18 mouse cellular contexts compared by ENCODE assay signal in genomic region chr10:53346916-53347315, GRCm38 (mm10). TPM values are rescaled to one million over a fixed set of nuclear protein-coding genes. Genes with fewer than 3 reads are reported as not detected.
DNase-seq lines count a peak whose midpoint lies in the region; ATAC-seq and TF ChIP-seq lines count a peak whose summit lies in the region.
"Had no signal": no experiment of that assay in that cellular context is flagged by ENCODE, and none has a peak within 500 bp of the region (broad histone marks: within the 10 kb centered on the region; RNA-seq: fewer than 3 reads in every experiment).

No protein-coding gene starts in this region.

- no peak overlapping the region for H3K9ac ChIP-seq in heart, adult 2 months (ENCODE audit: low read depth, low read length)
- no peak overlapping the region for H3K9ac ChIP-seq in heart, postnatal 0 days (replicated peaks; ENCODE audit: low read depth, low read length)
- H3K9ac ChIP-seq in CH12.LX (ENCODE audit: insufficient read depth, low read depth), result peak overlapping the region; percentile 5; the same call in 1 of the 2 replicates
- H3K9ac ChIP-seq: embryonic facial prominence, embryonic 15.5 days; hindbrain, embryonic 12.5 days had no signal

- H3K27ac ChIP-seq in heart, adult 2 months, result peak overlapping the region; percentile 27
- H3K27ac ChIP-seq in heart, embryonic 10.5 days, result no peak overlapping the region
- H3K27ac ChIP-seq in heart, postnatal 0 days (ENCODE audit: low read depth), result no peak overlapping the region
- 0 out of 2 replicates have a peak overlapping the region, but pooled peaks have one; percentile 20 for H3K27ac ChIP-seq in layer of hippocampus, adult 2 months
- no peak overlapping the region for H3K27ac ChIP-seq in CH12.LX (ENCODE audit: insufficient read depth, low read depth)
- H3K27ac ChIP-seq: embryonic facial prominence, embryonic 15.5 days; forebrain, embryonic 10.5 days; gastrocnemius, adult 2 months; hindbrain, embryonic 12.5 days had no signal

- dilution Hi-C loops in CH12.LX (cut with MboI; ENCODE audit: extremely low pct_ligation_motif_present, extremely low pct_unique_long_range_greater_than_20kb, low sequenced_read_pairs), result no loop called here

- in situ Hi-C loops in CH12.LX (cut with MboI; ENCODE audit: low pct_ligation_motif_present, low pct_unique_long_range_greater_than_20kb, low sequenced_read_pairs), result loop anchor here (5.0 to 10.0 kb wide), 2 partner anchors 180 to 242 kb away; no protein-coding TSS in a partner anchor

- no peak for TF ChIP-seq RAD21 in CH12.LX (IDR thresholded peaks at IDR 0.05; ENCODE audit: low read depth, low read length)

- no peaks in the 10 kb centered on the region for H3K9me3 ChIP-seq in heart, embryonic 10.5 days
- H3K9me3 ChIP-seq in heart, postnatal 0 days (replicated peaks; ENCODE audit: control insufficient read depth, low read length), result no peaks in the 10 kb centered on the region
- no peaks in the 10 kb centered on the region for H3K9me3 ChIP-seq in CH12.LX (replicated peaks; ENCODE audit: low read length)
- H3K9me3 ChIP-seq: embryonic facial prominence, embryonic 15.5 days; forebrain, embryonic 10.5 days; hindbrain, embryonic 12.5 days had no signal

- H3K27me3 ChIP-seq in heart, adult 2 months (ENCODE audit: control insufficient read depth, insufficient read depth, low read length), result no peaks in the 10 kb centered on the region
- no peaks in the 10 kb centered on the region for H3K27me3 ChIP-seq in heart, embryonic 10.5 days (ENCODE audit: insufficient read depth, poor library complexity, severe bottlenecking)
- H3K27me3 ChIP-seq in heart, postnatal 0 days (ENCODE audit: control insufficient read depth, insufficient read depth, low read length), result no peaks in the 10 kb centered on the region
- no peaks in the 10 kb centered on the region for H3K27me3 ChIP-seq in CH12.LX (replicated peaks)
- H3K27me3 ChIP-seq: embryonic facial prominence, embryonic 15.5 days; hindbrain, embryonic 12.5 days had no signal

- H3K79me2 ChIP-seq in heart, adult 2 months (replicated peaks; ENCODE audit: control insufficient read depth, insufficient read depth, low read length), result peaks cover 2% of the 10 kb centered on the region; the same call in 1 of the 2 replicates
- peaks cover 9% of the 10 kb centered on the region for H3K79me2 ChIP-seq in CH12.LX (replicated peaks; ENCODE audit: control insufficient read depth, extremely low read depth, insufficient read depth, poor library complexity, severe bottlenecking)

- peak; percentile 83 for TF ChIP-seq POLR2A in heart, adult 2 months (IDR thresholded peaks at IDR 0.05; ENCODE audit: insufficient read depth, low read depth, low read length)
- no peak for TF ChIP-seq POLR2A in CH12.LX (IDR thresholded peaks at IDR 0.05; ENCODE audit: low read depth, low read length)

- no peak for DNase-seq in heart, adult 2 months
- no peak for DNase-seq in heart, embryonic 10.5 days (ENCODE audit: low spot score)
- no peak for DNase-seq in heart, postnatal 0 days (ENCODE audit: low spot score)
- no peak for DNase-seq in heart, postnatal 4 days
- DNase-seq in layer of hippocampus, adult 2 months (ENCODE audit: low spot score in 2 of 2), result no peak
- no peak for DNase-seq in layer of hippocampus, adult 11-12 months (ENCODE audit: low spot score)
- no peak for DNase-seq in CH12.LX (ENCODE audit: extremely low read depth)
- DNase-seq in cerebellum, postnatal 36 days, result no peak
- DNase-seq: adrenal gland, adult 8-10 months; gastrocnemius, postnatal 25 days had no signal

- no peak for TF ChIP-seq CTCF in heart, adult 2 months (IDR thresholded peaks at IDR 0.05)
- no peak for TF ChIP-seq CTCF in heart, postnatal 0 days (IDR thresholded peaks at IDR 0.05; ENCODE audit: low read depth)
- no peak for TF ChIP-seq CTCF in layer of hippocampus, adult 2 months (conservative IDR thresholded peaks at IDR 0.05)
- TF ChIP-seq CTCF in CH12.LX (conservative IDR thresholded peaks at IDR 0.05 in 1 of 2, IDR thresholded peaks at IDR 0.05 in 1 of 2; ENCODE audit: low read depth in 2 of 2, low read length in 2 of 2), result no peak

- ATAC-seq in heart, postnatal 0 days (ENCODE audit: insufficient read depth, low read depth), result peak; percentile 18
- ATAC-seq: intestine, embryonic 16.5 days had no signal

- H3K4me1 ChIP-seq in heart, adult 2 months (ENCODE audit: control insufficient read depth, insufficient read depth, low read length), result peaks cover 11% of the 10 kb centered on the region
- 0 out of 2 replicates have a peak, but pooled peaks cover 3% of the 10 kb centered on the region for H3K4me1 ChIP-seq in heart, embryonic 10.5 days
- H3K4me1 ChIP-seq in heart, postnatal 0 days (ENCODE audit: control insufficient read depth, insufficient read depth), result no peaks in the 10 kb centered on the region
- peaks cover 4 to 45% of the 10 kb centered on the region in 2 experiments; a peak in 3 of 4 replicates for H3K4me1 ChIP-seq in CH12.LX (ENCODE audit: control insufficient read depth in 1 of 2, insufficient read depth in 2 of 2)
- H3K4me1 ChIP-seq: forebrain, embryonic 10.5 days; hindbrain, embryonic 12.5 days had no signal

- H3K4me2 ChIP-seq in heart, postnatal 0 days (ENCODE audit: low read depth, low read length), result no peak overlapping the region
- H3K4me2 ChIP-seq in CH12.LX (ENCODE audit: insufficient read depth, low read depth, poor library complexity, severe bottlenecking), result no peak overlapping the region
- H3K4me2 ChIP-seq: embryonic facial prominence, embryonic 15.5 days; heart, embryonic 11.5 days; hindbrain, embryonic 12.5 days had no signal

- H3K4me3 ChIP-seq in heart, adult 2 months, result no peak overlapping the region
- H3K4me3 ChIP-seq in heart, embryonic 10.5 days, result no peak overlapping the region
- H3K4me3 ChIP-seq in heart, postnatal 0 days (ENCODE audit: low read depth, low read length), result no peak overlapping the region
- no peak overlapping the region for H3K4me3 ChIP-seq in layer of hippocampus, adult 2 months
- H3K4me3 ChIP-seq in CH12.LX (replicated peaks in 1 of 3; ENCODE audit: low read depth in 2 of 3, low read length in 2 of 3, poor library complexity in 1 of 3), result no peak overlapping the region
- H3K4me3 ChIP-seq: embryonic facial prominence, embryonic 15.5 days; erythroblast, embryonic 14.5 days; forebrain, embryonic 10.5 days; hindbrain, embryonic 12.5 days had no signal

- peak; percentile 89; the same call in 1 of the 2 replicates for TF ChIP-seq EP300 in heart, adult 2 months (IDR thresholded peaks at IDR 0.05; ENCODE audit: insufficient read depth, low read depth, low read length)
- no peak for TF ChIP-seq EP300 in heart, postnatal 0 days (IDR thresholded peaks at IDR 0.05; ENCODE audit: low read depth)
- no peak for TF ChIP-seq EP300 in CH12.LX (IDR thresholded peaks at IDR 0.05; ENCODE audit: low read length)

- peaks cover 53% of the 10 kb centered on the region for H3K36me3 ChIP-seq in heart, adult 2 months (ENCODE audit: control insufficient read depth, insufficient read depth, low read length)
- H3K36me3 ChIP-seq in heart, embryonic 10.5 days, result 0 out of 2 replicates have a peak, but pooled peaks cover 18% of the 10 kb centered on the region
- peaks cover 26% of the 10 kb centered on the region for H3K36me3 ChIP-seq in heart, postnatal 0 days (replicated peaks; ENCODE audit: control insufficient read depth, insufficient read depth, low read length)
- H3K36me3 ChIP-seq in CH12.LX (replicated peaks in 1 of 2; ENCODE audit: control insufficient read depth in 1 of 2, insufficient read depth in 1 of 2, low read length in 1 of 2), result peaks cover 6 to 25% of the 10 kb centered on the region in 2 experiments

- intact Hi-C loops in heart, adult 2 months (cut with DNase I), result loop anchor here (10.0 kb wide), 1 partner anchor 258 kb away; no protein-coding TSS in a partner anchor

- 57% methylated on average over 5 of the region's 5 CpGs for WGBS in heart, adult 2 months
- WGBS in heart, embryonic 10.5 days, result 86% methylated on average over 5 of the region's 5 CpGs
- 69% methylated on average over 5 of the region's 5 CpGs for WGBS in heart, postnatal 0 days

TF ChIP-seq in CH12.LX, 34 proteins besides CTCF, POLR2A, EP300 and RAD21:
- TF ChIP-seq IRF4 (IDR thresholded peaks at IDR 0.05; ENCODE audit: low read depth, low read length) (no peak), NELFE (IDR thresholded peaks at IDR 0.05; ENCODE audit: low read depth, low read length) (0 out of 2 replicates have a peak, but pooled peaks have one; percentile 13)

RNA-seq across cellular contexts. Expression of gene Pln, which starts 9.4 kb away (rescaled TPM):
- total RNA-seq in heart, adult 2 months (2021), result 1,000 to 10,000 TPM; 5,608 to 7,152 TPM
- polyA plus RNA-seq in heart, adult 2 months (2012; rRNA removed), result 9,883 and 19,352 TPM in 2 replicates
- polyA plus RNA-seq in heart, embryonic 10.5 days (2016; fragmentation: Nextera tagmentation; extraction: Ambion mirVana), result 179 and 472 TPM in 2 replicates
- 3,810 and 4,371 TPM in 2 replicates for total RNA-seq in heart, postnatal 0 days (2014; rRNA removed; ENCODE audit: low replicate concordance)
- polyA plus RNA-seq in heart, postnatal 0 days (2015; fragmentation: Nextera tagmentation; extraction: Ambion mirVana), result 3,198 and 3,248 TPM in 2 replicates
- total RNA-seq in heart, postnatal 4 days (2021), result 1,000 to 10,000 TPM; 3,107 to 3,542 TPM
- 1 to 10 TPM in 1 of 2 experiments, under 1 TPM in 1; 0.98 to 1.4 TPM for total RNA-seq in layer of hippocampus, adult 2 months (2021)
- total RNA-seq in CH12.LX (2012; rRNA removed), result 0.17 TPM in 1 of 2 replicates, not detected in the other
- not detected in 2 replicates for total RNA-seq in CH12.LX (2014; rRNA removed)
- polyA plus RNA-seq in CH12.LX (2012; ENCODE audit: insufficient read length, low read depth), result not detected in 2 replicates
- total RNA-seq: ES-E14 had no signal
- polyA plus RNA-seq: erythroblast, embryonic 14.5 days had no signal

RNA-seq across cellular contexts. Expression of gene Cep85l, which starts 32.8 kb away (rescaled TPM):
- total RNA-seq in heart, adult 2 months (2021), result 10 to 100 TPM; 16.2 to 16.5 TPM
- polyA plus RNA-seq in heart, adult 2 months (2012; rRNA removed), result 4.3 and 8.3 TPM in 2 replicates
- 3.1 and 4.4 TPM in 2 replicates for polyA plus RNA-seq in heart, embryonic 10.5 days (2016; fragmentation: Nextera tagmentation; extraction: Ambion mirVana)
- 17.6 and 21.2 TPM in 2 replicates for total RNA-seq in heart, postnatal 0 days (2014; rRNA removed; ENCODE audit: low replicate concordance)
- polyA plus RNA-seq in heart, postnatal 0 days (2015; fragmentation: Nextera tagmentation; extraction: Ambion mirVana), result 3.3 and 4.1 TPM in 2 replicates
- total RNA-seq in heart, postnatal 4 days (2021), result 10 to 100 TPM; 21.1 to 21.5 TPM
- 10 to 100 TPM; 22.8 to 25.1 TPM for total RNA-seq in layer of hippocampus, adult 2 months (2021)
- total RNA-seq in CH12.LX (2012; rRNA removed), result 4.3 and 5.7 TPM in 2 replicates
- total RNA-seq in CH12.LX (2014; rRNA removed), result 4.2 and 4.3 TPM in 2 replicates
- polyA plus RNA-seq in CH12.LX (2012; ENCODE audit: insufficient read length, low read depth), result 4.4 and 5.0 TPM in 2 replicates

Comparison
In these comparisons a context has a peak if more than half of its experiments do, and no peak if none do; other contexts are left out.
1. H3K27ac ChIP-seq: peak in heart, adult 2 months (single experiment) and layer of hippocampus, adult 2 months (single experiment); none in heart, embryonic 10.5 days (single experiment), heart, postnatal 0 days (single experiment) and CH12.LX (single experiment).
2. RNA of gene Pln, which starts 9.4 kb away (total RNA-seq): 5,608 to 7,152 TPM in heart, adult 2 months, 3,810 to 4,371 TPM in heart, postnatal 0 days and 3,107 to 3,542 TPM in heart, postnatal 4 days; 0.98 to 1.4 TPM in layer of hippocampus, adult 2 months and 0.17 TPM in CH12.LX; every median in the first group is over 1,000 times any median in the second.